Mouse (Mus musculus) kidney, adult 2 months (tissue): Measurements from ENCODE around the gene Lect2.

Source experiments
- CTCF ChIP-seq: fragments of 200-500 bp; conservative IDR thresholded peaks from 2 replicates; pipeline ENCODE4 v1.5.1; 2011; ENCODE audit warnings: low read depth, mild to moderate bottlenecking, control low read depth, low read length, moderate library complexity, mixed read lengths; ENCODE audit not compliant: insufficient read depth, insufficient read length
- POLR2A ChIP-seq: fragments of 200-500 bp; IDR thresholded peaks from one replicate; pipeline ENCODE4 v1.6.1; 2011; ENCODE audit warnings: low read depth, low read length, control low read depth

- TF ChIP-seq POLR2A (no peak), CTCF (peak; percentile 26; the same call in 1 of the 2 replicates)
Measured at GRCm38 (mm10) chr13:56578097-56578496, 29.8 kb upstream of the Lect2 start.
